Mouse (Mus musculus): ENCODE measurements at regions not wholly inside any gene's neighbourhood (a gene's known extent, or its start where the extent isn't known, plus 50 kb on each side); places are given as distances from the start of the nearest gene placed in this dataset.

DNA sequence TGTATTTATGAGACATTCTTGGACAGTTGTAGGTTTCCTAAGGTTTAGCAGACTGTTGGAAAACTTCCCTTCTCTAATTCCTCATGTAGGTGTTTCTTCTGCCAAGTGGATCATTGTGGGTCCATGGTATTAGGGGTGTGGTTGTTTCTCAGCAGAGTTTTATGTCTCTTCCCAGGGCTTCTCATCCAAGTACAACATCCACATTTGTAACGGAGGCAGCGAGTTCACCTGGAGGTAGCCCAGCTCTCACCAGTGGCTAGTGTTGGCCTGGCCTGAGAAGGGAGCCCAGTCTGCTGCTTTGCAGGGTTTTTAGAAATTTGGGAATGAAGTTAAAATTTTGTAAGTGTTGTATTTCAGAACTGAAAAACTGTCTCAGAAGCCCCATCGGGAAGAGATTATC is 122.4 kb downstream of the Wnt5a start:
- no peak for DNase-seq (ENCODE audit: low spot score)

DNA sequence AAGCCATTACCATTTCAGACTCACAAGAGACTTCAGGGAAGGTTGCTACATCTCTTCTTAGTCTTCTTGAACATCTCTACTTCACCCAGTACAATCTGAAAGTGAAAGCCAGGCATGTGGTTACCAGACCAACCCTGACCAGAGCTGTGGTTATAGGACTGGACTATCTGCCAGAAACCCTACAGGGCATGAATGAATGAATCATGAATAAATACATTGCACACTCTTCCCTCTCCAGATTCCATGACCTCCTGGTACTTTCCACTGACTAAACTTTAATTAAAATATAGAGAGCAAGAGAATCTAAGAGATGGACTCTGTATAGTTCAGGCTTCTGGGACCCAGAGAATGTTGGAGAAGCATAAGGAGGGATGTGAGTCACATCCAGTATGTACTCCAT is 130.6 kb downstream of the Wnt5a start:
- DNase-seq (ENCODE audit: low spot score) = no peak

DNA sequence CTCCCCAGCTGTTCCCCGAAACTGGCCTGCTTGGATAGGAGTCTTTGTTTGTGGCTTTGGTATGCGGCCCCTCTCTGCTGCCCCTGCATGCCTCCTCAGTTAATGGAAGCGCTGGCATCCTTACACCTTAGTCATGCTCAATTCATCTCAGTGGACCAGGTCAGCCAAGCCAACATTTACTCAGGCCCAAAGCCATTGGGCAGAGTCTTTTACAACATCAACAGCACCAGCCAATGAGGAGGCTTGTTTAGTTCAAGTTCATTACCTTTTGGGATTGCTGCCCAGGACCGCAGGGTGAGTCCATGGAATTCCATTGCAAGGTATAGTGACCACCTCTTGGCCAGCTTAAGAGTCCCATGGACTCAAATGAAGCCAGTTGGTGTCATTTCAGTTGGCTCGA is 134.5 kb downstream of the Wnt5a start:
- no peak for DNase-seq (ENCODE audit: low spot score)

- no peak for DNase-seq (ENCODE audit: low spot score)
Measured at GRCm38 (mm10) chr14:28645807-28646206, 141.3 kb downstream of the Wnt5a start.

- no peak for DNase-seq (ENCODE audit: low spot score)
Measured at GRCm38 (mm10) chr14:28649411-28649810, 144.9 kb downstream of the Wnt5a start.

DNA sequence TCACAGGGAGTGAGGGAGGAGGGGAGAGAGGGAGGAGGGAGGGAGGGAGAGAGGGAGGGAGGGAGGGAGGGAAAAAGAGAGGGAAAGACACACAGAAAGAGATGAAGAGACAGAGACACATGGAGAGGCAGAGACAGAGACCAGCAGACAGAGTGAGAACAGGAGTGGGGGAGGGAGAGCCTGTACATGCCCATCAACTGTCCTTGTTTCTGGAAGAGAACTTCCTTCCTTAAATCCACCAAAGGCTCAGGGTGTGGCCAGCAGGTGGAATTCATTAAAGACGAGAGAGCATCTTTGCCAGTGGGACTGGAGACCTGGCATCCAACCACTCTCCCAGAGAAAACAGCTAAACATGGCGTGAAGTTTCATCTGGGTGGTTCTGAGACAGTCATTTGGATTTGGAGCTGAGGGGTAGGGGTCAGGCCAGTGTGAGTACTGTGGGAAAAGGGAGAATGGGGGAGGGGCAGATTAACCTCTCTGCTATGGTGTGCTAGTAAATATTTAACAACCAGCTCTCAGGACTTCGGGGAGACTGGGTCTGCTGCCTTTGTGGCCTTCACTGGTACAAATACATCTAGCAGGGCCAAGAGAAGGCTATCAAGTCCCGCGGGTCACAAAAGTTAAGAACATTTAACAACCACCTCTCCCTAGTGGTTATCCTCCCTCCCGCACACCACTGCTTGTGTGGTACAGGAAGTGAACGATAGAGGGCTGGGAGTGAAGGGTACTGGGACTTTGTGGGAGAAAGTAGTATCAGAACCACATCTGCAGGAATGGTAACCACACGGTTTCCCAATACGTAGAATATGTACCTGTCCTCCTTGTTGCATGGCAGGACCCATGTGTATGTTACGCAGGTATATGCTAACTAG is 148.7 kb downstream of the Wnt5a start:
- DNase-seq (ENCODE audit: low spot score) = no peak

DNA sequence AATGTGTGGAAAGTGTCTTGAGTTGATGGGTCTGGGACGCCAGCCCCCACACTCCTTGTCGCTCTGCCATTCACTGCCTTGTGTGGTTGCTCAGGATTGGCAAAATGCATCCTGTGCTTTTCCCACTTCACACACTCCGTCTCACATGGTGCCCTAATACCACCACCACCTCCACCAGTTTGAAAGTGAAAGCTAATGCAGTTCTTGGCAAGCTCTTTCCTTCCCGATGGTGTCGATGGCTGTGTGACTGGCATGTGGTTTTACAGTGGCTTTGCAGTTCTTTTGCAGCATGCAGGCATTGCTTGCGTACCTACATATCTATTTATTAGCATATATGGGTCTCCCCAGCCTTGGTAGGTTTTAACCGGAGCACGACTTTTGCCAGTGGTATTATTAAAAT is 152.7 kb downstream of the Wnt5a start:
- DNase-seq (ENCODE audit: low spot score) = no peak

- no peak for DNase-seq (ENCODE audit: low spot score)
Measured at GRCm38 (mm10) chr14:28660872-28661588, 156.5 kb downstream of the Wnt5a start.

GRCm38 (mm10) chr14:28663316-28663715 is 158.8 kb downstream of the Wnt5a start:
- no peak for DNase-seq (ENCODE audit: low spot score)

DNA sequence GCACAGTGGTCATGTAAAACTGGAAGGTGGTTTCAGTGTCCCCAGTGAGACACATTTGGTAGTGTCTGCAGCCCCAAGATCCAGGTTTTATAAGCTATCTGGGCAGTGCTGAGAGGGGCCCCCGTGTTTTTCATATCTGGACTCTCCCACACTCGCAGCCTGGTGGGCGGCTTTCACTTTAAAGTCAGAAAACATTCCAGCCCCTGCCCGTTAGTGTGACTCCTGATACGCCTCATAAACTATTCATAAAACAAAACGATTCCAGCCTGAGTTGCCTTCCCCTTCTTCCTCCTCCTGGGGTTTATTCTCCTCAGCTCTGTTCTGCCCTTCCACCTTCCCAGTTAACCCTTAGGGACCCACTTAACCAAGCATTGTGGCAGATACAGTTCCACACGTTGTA is 159.6 kb downstream of the Wnt5a start:
- DNase-seq (ENCODE audit: low spot score) = peak; percentile 16

DNA sequence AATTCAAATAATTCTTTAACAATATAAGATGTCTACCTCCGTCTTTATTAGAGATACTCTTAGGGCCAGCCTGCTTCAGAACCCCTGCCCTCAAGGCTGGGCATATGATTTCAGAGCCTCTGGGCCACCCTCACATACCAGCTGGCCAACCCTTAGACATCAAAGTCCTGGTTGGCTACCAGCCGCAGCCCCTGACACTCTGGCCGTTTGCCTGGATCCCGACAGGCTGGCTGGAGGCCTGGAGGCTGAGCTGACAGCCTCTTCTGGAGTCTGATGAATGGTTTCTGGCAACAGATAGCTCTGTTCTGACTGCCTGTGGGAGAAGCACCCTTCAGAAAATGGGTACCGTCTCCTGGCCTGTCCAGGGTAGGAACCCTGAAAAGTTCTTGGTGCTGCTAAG is 170.9 kb downstream of the Wnt5a start:
- peak; percentile 79 for DNase-seq (ENCODE audit: low spot score)

- no peak for DNase-seq (ENCODE audit: low spot score)
Measured at GRCm38 (mm10) chr14:28699780-28700179, 195.2 kb downstream of the Wnt5a start.

- no peak for DNase-seq (ENCODE audit: low spot score)
Measured at GRCm38 (mm10) chr14:28704729-28705128, 200.2 kb downstream of the Wnt5a start.

DNA sequence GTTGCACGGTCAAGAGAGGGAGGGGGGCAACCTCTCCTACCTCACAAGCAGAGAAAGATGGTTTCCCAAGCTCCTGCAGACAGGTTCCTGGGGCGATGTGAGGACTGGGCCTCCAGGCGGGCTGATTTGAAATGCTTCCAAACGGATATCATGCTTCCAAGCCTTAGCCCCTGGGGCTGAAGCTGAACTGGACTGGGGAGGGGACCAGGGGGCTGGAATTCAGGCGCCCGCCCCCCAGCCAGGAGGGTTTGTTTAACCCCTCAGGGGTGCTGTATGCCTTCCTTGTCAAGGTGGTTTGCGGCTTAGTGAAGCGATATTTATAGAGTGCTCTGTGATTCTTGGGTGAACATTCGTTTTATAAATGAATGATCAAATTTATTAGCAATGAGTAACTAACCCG is 210.0 kb downstream of the Wnt5a start:
- no peak for DNase-seq (ENCODE audit: low spot score)

GRCm38 (mm10) chr14:28720545-28720944 is 216.0 kb downstream of the Wnt5a start:
- no peak for DNase-seq (ENCODE audit: low spot score)

GRCm38 (mm10) chr14:28725666-28726065 is 221.1 kb downstream of the Wnt5a start:
- DNase-seq (ENCODE audit: low spot score) = no peak

GRCm38 (mm10) chr14:28733496-28733895 is 228.9 kb downstream of the Wnt5a start:
- DNase-seq (ENCODE audit: low spot score) = no peak

- no peak for DNase-seq (ENCODE audit: low spot score)
Measured at GRCm38 (mm10) chr14:28735446-28735845, 230.9 kb downstream of the Wnt5a start.

DNA sequence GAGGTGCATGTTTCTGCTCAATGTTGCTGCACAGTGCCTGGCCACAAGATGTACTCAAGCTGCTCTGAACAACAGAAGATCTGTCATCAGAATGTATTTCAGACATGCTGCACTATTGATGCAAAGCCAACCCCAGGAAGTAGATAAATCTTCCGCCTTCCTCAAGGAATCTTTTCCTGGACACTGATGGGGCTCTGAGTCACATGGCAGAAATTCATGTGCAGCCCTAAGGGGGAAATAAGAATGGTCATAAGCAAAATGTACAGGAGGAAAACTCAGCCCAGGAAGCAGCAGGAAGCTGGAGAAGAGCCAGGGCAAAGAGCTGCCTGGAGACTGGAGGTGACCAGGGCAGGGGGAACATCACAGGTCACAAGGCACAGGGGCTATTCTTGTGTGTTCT is 235.5 kb downstream of the Wnt5a start:
- no peak for DNase-seq (ENCODE audit: low spot score)

DNA sequence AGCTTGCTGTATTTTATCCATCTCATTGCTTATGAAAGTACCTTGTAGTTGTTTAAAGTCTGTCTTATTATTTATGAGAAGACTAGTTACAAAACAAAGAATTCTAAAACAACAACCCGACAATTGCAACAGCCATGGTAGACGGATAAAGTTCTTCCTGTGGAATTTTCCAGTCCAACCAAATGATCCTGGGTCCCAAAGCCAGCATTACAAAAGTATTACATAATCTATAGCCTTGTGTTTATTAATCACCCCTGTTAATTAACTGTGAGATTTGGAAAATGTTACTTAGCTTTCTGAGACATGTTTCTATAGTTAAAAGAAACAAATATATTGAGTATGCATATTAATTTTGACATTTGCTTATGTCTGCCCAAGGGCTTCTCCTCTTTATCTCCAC is 236.9 kb downstream of the Wnt5a start:
- DNase-seq (ENCODE audit: low spot score) = no peak

GRCm38 (mm10) chr14:28743673-28744072 is 239.1 kb downstream of the Wnt5a start:
- DNase-seq (ENCODE audit: low spot score) = no peak

GRCm38 (mm10) chr14:28750301-28750700 is 245.8 kb downstream of the Wnt5a start:
- DNase-seq (ENCODE audit: low spot score) = no peak

- DNase-seq (ENCODE audit: low spot score) = no peak
Measured at GRCm38 (mm10) chr14:28765201-28765600, 252.8 kb upstream of the Lrtm1 start.
